In the genomic region with DNA sequence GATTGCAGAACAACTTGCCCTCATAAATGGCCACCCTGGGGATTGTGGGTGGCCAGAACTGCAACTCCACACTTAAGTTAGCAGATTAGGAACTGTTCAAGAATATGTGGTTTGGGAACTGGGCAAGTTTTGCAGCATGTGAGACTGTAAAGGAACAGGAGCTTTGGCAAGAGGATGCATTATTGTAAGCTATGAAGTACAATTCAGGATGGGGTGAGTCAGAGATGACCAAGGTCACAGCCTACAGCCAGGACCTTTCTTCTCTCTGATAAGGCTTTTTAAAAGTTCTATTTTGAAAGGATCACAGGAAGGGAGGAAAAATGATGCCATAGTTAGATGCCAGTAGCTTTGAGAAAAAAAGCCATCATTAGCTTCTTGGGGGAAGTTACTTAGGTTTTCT, we compare ENCODE assay signal across 12 mouse cellular contexts.
"Had no signal": no experiment of that assay in that cellular context is flagged by ENCODE, and none has a peak within 500 bp of the region (broad histone marks: within the 10 kb centered on the region; RNA-seq: fewer than 3 reads in every experiment).

No protein-coding gene starts in this region.

- DNase-seq: kidney, postnatal 10 days; kidney, postnatal 36 days; layer of hippocampus, postnatal 36 days; left cerebral cortex, postnatal 4 days; liver, postnatal 0 days; lung, postnatal 10 days; lung, postnatal 36 days; retina, postnatal 1 day; right cerebral cortex, postnatal 25 days; spleen, adult 18-20 months; thymus, adult 18-20 months; thymus, postnatal 36 days had no signal
